Mouse (Mus musculus) cerebellum, adult 2 months (tissue): ENCODE results near the gene Tjp1. TPM values are rescaled to one million over a fixed set of nuclear protein-coding genes. Genes with fewer than 3 reads are reported as not detected.
A peak's percentile ranks its signal among the peaks of the same experiment; 100 is the strongest.

Source experiments
- DNase-seq, 2 experiments: peaks; one replicate each; pipeline ENCODE4 v3.0.0; 2021
- H3K27ac ChIP-seq: fragments of 200-500 bp; 2 replicates; pipeline ENCODE4 v1.5.1; 2012; ENCODE audit warnings: low read length, control low read depth, inconsistent platforms; ENCODE audit not compliant: insufficient read depth
- H3K27me3 ChIP-seq: fragments of 200-500 bp; 2 replicates; pipeline ENCODE4 v1.6.1; 2012; ENCODE audit warnings: inconsistent platforms, mild to moderate bottlenecking, low read length, moderate library complexity; ENCODE audit not compliant: control insufficient read depth, insufficient read depth
- H3K4me1 ChIP-seq: fragments of 200-500 bp; 2 replicates; pipeline ENCODE4 v1.6.1; 2011; ENCODE audit warnings: low read length; ENCODE audit not compliant: control insufficient read depth, insufficient read depth
- H3K4me3 ChIP-seq: fragments of 200-500 bp; replicated peaks from 2 replicates; pipeline ENCODE3; 2011; ENCODE audit warnings: mild to moderate bottlenecking, low read depth, low read length, control low read depth; ENCODE audit not compliant: insufficient read depth
- CTCF ChIP-seq: fragments of 200-500 bp; IDR thresholded peaks from 2 replicates; pipeline ENCODE4 v1.5.1; 2011; ENCODE audit warnings: low read depth, mild to moderate bottlenecking, control low read depth, low read length, moderate library complexity, borderline replicate concordance; ENCODE audit not compliant: insufficient read depth
- POLR2A ChIP-seq: fragments of 200-500 bp; IDR thresholded peaks from 2 replicates; pipeline ENCODE4 v1.6.1; 2011; ENCODE audit warnings: low read length, control low read depth, borderline replicate concordance; ENCODE audit not compliant: insufficient read depth
- WGBS: fragments of 180-500 bp; shearing (Covaris S2); methylation state at CpG from one replicate; pipeline ENCODE4 v1.1.7; 2018; 5-methylcytosine and 5-hydroxymethylcytosine counted together
- polyA plus RNA-seq: library from polyadenylated mRNA; depleted of rRNA; stranded (reverse); fragments of >200 nt; gene quantifications from 2 replicates; pipeline ENCODE4 v1.2.3, GENCODE M21; 2012

The Tjp1 gene
- polyA plus RNA-seq, 1 experiment: 44.3 TPM

DNA sequence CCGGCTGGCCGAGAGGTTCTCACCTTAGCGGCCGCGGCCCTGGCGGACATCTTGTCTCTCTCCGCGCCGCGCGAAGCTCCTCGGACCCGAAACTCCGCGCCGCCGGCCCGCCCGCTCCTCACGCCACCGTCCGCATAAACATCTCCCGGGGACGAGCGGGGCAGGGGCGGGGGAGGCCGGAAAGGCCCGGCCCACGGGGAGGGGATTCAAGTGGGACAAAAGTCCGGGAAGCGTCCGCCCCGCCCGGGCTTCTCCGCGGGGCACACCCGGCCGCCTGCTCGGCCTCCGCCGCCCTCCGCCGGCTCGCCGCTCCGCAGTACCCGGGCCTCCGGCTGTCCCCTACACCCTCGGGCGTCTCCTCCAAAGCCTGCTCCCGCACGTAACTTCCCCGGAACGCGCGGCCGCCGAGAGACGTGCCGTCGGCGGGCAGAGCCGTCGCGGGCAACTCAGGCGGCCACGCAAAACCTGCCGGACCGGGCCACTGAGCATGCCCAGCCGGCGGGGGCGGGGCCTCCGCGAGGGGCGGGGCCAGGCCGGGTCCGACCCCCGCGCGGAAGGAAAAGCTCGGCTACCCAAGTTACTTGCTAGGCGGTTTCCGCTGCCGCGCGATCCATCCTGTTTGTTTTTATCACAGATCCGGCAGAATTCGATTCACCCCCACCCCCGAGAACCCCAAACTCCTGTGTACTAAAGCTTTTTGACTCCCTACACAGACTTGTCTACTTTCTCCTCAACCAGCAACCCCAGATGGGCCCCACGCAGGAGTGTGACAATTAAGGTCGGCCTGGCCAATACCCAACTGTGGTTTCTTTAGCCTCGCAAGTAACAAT, 156.6 kb downstream of the Tjp1 start:
- Histone ChIP-seq H3K27ac (peak overlapping the region; percentile 36; the same call in 1 of the 2 replicates), H3K4me3 (peak overlapping the region; percentile 49), H3K4me1 (no peaks in the 10 kb centered on the region), H3K27me3 (no peaks in the 10 kb centered on the region; the same call in 1 of the 2 replicates)
- WGBS: 1% methylated on average over 92 of the region's 92 CpGs
- TF ChIP-seq CTCF (no peak), POLR2A (no peak; the same call in 1 of the 2 replicates)
- peak; percentile 73 for DNase-seq

DNA sequence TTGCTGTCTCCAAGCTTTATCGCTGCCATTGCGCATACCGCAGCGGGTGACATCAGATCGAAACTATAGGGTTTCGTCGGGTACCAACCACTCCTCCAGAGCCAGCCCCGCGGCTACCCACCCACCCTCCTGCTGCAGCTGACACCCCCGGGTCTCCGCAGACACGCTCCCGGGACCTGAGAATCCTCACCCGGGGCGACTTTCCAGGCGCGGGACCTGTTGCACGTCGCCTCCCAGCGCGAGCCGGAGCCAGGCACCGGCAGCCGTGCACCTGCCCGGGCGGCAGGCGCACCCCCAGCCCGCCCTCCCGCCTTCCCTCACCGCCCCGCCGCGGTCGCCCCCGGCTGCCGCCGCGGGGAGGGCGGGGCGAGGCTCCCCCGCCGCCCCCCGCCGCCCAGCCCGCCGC, 157.2 kb downstream of the Tjp1 start:
- TF ChIP-seq POLR2A (no peak), CTCF (no peak)
- peak overlapping the region; percentile 49 for H3K4me3 ChIP-seq
- peak in 1 of 2 experiments; percentile 40 for DNase-seq
- no peaks in the 10 kb centered on the region for H3K4me1 ChIP-seq
- H3K27ac ChIP-seq: no peak overlapping the region
- 2% methylated on average over 42 of the region's 46 CpGs for WGBS
- no peaks in the 10 kb centered on the region; the same call in 1 of the 2 replicates for H3K27me3 ChIP-seq

DNA sequence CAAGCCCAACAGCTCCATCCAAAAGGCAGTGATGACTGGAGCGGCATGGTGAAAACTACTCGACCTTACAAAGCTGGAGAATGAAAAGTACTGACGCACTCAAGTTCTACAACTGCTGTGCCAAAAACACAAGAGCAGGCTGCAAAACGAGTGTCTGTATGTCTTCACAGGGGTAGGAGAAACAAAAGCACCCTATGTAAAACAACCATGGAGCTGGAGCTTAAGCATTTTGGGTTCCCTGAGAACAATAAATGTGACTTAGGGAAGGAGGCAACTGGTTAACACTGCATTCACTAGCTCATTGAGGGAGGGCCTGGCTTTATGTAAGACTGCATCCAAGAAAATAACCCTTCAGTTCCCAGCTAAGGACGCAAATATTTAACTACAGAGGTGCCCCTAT, 158.5 kb downstream of the Tjp1 start:
- H3K27me3 ChIP-seq: no peaks in the 10 kb centered on the region; the same call in 1 of the 2 replicates
- 75% methylated on average over 5 of the region's 5 CpGs for WGBS
- TF ChIP-seq CTCF: no peak
- H3K4me1 ChIP-seq: no peaks in the 10 kb centered on the region
- no peak for DNase-seq
- no peak overlapping the region for H3K4me3 ChIP-seq
- no peak overlapping the region; the same call in 1 of the 2 replicates for H3K27ac ChIP-seq

DNA sequence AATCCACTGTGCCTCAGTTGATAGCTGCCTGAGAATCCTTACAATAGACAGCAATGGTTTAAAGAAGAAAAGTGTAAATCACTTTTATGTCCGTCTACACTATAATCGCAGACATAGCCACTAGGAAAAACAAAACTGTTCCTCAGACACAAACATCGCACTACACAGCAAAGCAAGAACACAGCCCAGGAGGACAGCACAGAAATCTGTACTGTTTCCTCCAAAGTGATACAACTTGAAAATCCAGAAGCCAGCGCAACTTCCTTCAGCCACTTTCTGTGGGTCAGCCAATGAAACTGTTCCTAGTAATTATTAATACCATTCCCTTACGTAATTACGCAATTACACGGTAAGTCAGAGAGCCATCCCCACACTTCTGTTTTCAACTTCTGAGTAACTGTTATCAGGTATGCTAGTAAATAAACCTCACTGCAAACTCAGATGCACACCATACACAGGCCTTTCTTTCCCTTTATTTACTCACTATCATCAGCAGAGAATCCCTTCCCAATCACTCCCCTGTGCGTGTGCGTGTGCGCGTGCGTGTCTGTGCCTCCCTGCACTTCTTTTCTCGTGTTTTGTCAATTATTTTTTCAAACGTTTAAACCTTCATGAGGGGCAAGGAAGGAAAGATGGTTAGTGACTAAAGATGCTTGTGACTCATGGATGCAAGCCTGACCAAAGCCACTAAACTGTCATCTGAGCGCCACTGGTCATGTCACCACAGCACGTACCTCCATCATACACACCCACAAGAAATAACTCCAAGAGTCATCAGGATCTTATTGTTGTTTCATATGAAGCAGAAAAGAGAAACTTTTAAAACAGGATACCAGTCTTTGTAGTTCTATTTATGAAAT, 160.0 kb downstream of the Tjp1 start:
- H3K4me1 ChIP-seq: no peaks in the 10 kb centered on the region; the same call in 1 of the 2 replicates
- DNase-seq: no peak
- TF ChIP-seq POLR2A (no peak), CTCF (no peak)
- H3K27ac ChIP-seq: no peak overlapping the region
- WGBS: 88% methylated on average over 16 of the region's 16 CpGs
- no peak overlapping the region for H3K4me3 ChIP-seq
- no peaks in the 10 kb centered on the region; the same call in 1 of the 2 replicates for H3K27me3 ChIP-seq

DNA sequence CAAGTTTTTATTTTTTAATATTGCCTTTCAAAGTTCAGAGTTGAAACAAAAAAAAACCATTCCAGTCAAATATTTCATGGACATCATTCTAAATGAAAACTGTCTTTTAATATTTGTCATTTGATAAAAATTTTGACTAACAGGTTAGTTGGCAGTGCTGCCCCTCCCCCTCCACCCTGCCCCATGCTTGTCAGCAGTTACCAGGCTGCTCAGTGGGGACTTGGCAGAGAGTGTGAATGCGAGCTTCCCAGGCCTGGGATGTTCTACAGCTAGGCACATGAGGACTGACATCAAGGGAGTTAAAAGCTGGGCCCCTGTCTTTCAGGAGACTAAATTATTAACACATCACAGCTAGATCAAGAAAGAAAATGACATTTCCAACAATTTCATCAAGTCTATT, 161.4 kb downstream of the Tjp1 start:
- no peak for TF ChIP-seq POLR2A
- no peak for TF ChIP-seq CTCF
- Histone ChIP-seq H3K4me1 (no peaks in the 10 kb centered on the region; the same call in 1 of the 2 replicates), H3K27me3 (no peaks in the 10 kb centered on the region; the same call in 1 of the 2 replicates), H3K4me3 (no peak overlapping the region), H3K27ac (no peak overlapping the region)
- WGBS: 40% methylated on average over 1 of the region's 1 CpGs
- no peak for DNase-seq

DNA sequence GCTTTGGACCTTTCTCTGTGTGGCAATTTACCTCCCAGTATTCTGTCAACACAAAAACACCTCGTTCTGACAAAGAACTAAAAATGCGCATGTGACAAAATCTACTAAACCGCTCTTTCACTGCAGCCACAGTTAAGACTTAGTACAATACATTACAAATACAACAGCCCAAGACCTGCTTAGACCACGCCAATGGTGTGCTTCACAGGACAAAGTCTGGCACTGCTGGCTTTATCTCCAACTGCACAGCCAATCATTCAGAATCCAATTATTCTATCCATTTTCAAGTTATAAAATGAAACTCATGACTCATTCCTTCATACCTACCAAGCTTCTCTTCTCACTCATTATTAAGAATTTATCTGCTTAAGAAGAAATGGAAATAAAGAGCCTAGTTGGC, 162.0 kb downstream of the Tjp1 start:
- 91% methylated on average over 4 of the region's 4 CpGs for WGBS
- Histone ChIP-seq H3K27ac (no peak overlapping the region), H3K4me3 (no peak overlapping the region), H3K4me1 (no peaks in the 10 kb centered on the region; the same call in 1 of the 2 replicates), H3K27me3 (no peaks in the 10 kb centered on the region)
- TF ChIP-seq POLR2A: no peak
- no peak for TF ChIP-seq CTCF
- no peak for DNase-seq

DNA sequence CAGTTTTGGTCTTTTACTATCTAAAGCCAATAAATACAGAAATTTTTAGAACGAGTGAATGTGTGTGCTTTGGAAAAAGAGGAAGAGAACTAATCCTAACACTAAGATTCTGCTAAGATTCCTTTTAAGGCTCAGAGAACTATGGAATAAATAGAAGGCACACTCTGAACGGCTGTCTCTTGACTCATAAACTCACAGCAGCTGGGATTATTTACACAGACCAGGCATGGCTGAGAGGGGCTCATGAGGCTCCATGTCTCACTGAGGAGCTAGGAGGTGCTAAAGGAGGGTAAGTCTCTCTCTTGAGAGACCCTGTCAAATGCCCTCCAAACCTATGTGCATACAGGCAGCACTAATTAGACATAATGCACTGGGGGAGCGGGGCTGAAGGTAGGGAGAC, 167.3 kb downstream of the Tjp1 start:
- DNase-seq: no peak
- 83% methylated on average over 3 of the region's 3 CpGs for WGBS
- TF ChIP-seq CTCF (no peak), POLR2A (no peak)
- Histone ChIP-seq H3K27ac (no peak overlapping the region), H3K4me3 (no peak overlapping the region), H3K4me1 (no peaks in the 10 kb centered on the region; the same call in 1 of the 2 replicates), H3K27me3 (no peaks in the 10 kb centered on the region)
